Mouse (Mus musculus) forebrain, embryonic 15.5 days (tissue): ENCODE measurements around the gene Galnt10. TPM values are rescaled to one million over a fixed set of nuclear protein-coding genes. Genes with fewer than 3 reads are reported as not detected.

ENCODE experiments used
- ATAC-seq: fragments of 200-750 bp; cut with Nextera tagmentation; replicated peaks from 2 replicates; pipeline ENCODE4 v1.8.0; 2017; ENCODE audit warnings: mild to moderate bottlenecking, moderate TSS enrichment, moderate library complexity
- H3K27ac ChIP-seq: fragments of 300-500 bp; sonication (generic); replicated peaks from 2 replicates; pipeline ENCODE4 v1.5.1; 2015; ENCODE audit warnings: mild to moderate bottlenecking, inconsistent platforms
- H3K27me3 ChIP-seq: fragments of 300-500 bp; sonication (generic); 2 replicates; pipeline ENCODE4 v1.6.1; 2015; ENCODE audit warnings: inconsistent platforms
- H3K36me3 ChIP-seq: fragments of 300-500 bp; sonication (generic); 2 replicates; pipeline ENCODE4 v1.6.1; 2015; ENCODE audit warnings: mild to moderate bottlenecking, inconsistent platforms
- H3K4me1 ChIP-seq: fragments of 300-500 bp; sonication (generic); 2 replicates; pipeline ENCODE4 v1.6.1; 2015; ENCODE audit warnings: inconsistent platforms
- H3K4me2 ChIP-seq: fragments of 300-500 bp; sonication (generic); replicated peaks from 2 replicates; pipeline ENCODE4 v1.6.1; 2015; ENCODE audit warnings: mild to moderate bottlenecking, inconsistent platforms
- H3K4me3 ChIP-seq: fragments of 300-500 bp; sonication (generic); 2 replicates; pipeline ENCODE4 v1.5.1; 2015; ENCODE audit warnings: mild to moderate bottlenecking, inconsistent platforms
- H3K9ac ChIP-seq: fragments of 300-500 bp; sonication (generic); replicated peaks from 2 replicates; pipeline ENCODE4 v1.6.1; 2015; ENCODE audit warnings: mild to moderate bottlenecking, inconsistent platforms
- H3K9me3 ChIP-seq: fragments of 300-500 bp; sonication (generic); 2 replicates; pipeline ENCODE4 v1.6.1; 2016; ENCODE audit warnings: inconsistent platforms
- WGBS: fragments of 180-500 bp; shearing (Covaris S2); methylation state at CpG from one replicate; pipeline ENCODE4 v1.1.7; 2015; ENCODE audit warnings: mixed read lengths; 5-methylcytosine and 5-hydroxymethylcytosine counted together
- polyA plus RNA-seq: library from polyadenylated mRNA; unstranded; fragments of >200 nt; fragmentation: Nextera tagmentation; extraction: Ambion mirVana; gene quantifications from 2 replicates; pipeline ENCODE4 v1.2.1, GENCODE M21; 2015

Gene Galnt10
- polyA plus RNA-seq: 14.3 and 15.3 TPM in 2 replicates

DNA sequence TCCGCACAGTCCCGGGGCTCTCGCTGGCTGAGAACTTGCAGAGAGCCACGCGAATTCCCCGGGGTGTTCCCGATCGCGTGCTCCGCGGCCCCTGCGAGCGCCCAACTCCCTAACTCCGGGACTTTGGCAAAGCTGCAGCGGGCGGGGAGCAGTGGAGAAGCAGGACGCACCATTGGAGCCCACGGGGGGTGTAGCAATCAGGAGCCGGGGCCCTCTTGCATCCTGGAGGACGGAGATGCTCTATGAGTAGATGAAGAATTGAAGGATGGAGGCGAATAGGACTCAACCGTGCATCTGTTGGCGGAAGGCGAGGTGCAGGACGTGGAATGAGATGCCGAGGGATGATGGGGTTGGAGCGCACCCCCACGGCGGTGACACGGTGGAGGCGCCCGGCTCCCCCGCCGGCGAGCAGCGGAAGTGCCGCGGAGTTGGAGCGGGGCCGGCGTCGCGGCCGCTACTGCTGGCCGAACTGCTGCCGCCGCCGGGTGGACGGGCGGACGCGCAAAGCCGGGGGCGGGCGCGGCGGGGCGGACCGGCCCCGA is at the start of gene Galnt10:
Gene Galnt10 (plus strand): TSS at position 425 of the 542 bp plus-strand sequence.
- H3K9me3 ChIP-seq: no peaks in the 10 kb centered on the region
- ATAC-seq: peak; percentile 91

DNA sequence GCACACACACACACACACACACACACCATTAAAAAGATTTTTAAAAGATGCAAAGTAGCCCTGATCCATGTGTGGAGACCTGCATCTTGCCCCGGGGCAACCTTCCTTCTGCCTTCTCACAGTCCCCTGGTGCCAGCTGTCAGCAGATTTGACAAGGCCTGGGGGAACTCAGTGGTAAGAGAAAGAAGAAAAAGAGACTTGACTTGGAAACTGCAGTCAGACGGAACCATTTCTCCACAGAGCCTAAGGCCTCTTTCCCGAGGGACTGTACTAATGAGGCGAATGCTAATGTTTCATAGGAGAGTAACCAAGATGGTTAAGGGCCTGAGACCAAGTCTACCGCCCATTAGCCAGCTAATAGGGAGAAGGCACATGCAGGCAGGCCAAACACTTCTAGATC is 49.3 kb upstream of the Galnt10 start:
- no peak overlapping the region for H3K27ac ChIP-seq
- WGBS: 71% methylated on average over 5 of the region's 5 CpGs

More for the DNA sequence above, at the start of gene Galnt10:
- no peaks in the 10 kb centered on the region for H3K36me3 ChIP-seq
- peak within 1 kb of the TSS; percentile 82 for H3K4me3 ChIP-seq
- peak within 1 kb of the TSS; percentile 83 for H3K27ac ChIP-seq
- peaks cover 30% of the 10 kb centered on the region for H3K4me1 ChIP-seq
- H3K4me2 ChIP-seq: peak within 1 kb of the TSS; percentile 84
- no peaks in the 10 kb centered on the region for H3K27me3 ChIP-seq
- WGBS: under 1% methylated on average over 56 of the region's 60 CpGs
- peak within 1 kb of the TSS; percentile 72 for H3K9ac ChIP-seq

DNA sequence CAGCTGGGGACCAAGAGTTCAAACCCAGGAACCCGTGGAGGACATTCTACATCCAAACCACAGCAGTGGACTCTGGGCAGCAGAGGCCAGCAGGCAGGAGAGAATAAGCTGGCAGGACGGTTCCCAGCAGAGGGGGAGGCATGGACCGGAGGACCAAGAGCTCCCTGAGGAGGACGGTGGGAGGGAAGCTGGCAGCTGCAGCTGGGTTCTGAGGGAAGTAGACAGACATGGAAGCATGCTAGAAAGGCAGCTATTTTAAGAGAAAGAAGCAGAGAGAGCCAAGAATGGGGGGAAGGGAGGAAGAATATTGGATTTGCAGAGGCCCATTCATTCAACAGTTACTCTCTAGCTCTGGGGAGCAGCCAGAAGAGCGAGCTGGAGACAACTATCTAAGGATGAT is 47.1 kb upstream of the Galnt10 start:
- H3K36me3 ChIP-seq: no peaks in the 10 kb centered on the region
- H3K27me3 ChIP-seq: no peaks in the 10 kb centered on the region
- no peak overlapping the region for H3K9ac ChIP-seq
- H3K4me3 ChIP-seq: no peak overlapping the region
- ATAC-seq: no peak; the same call in 1 of the 2 replicates
- 46% methylated on average over 5 of the region's 5 CpGs for WGBS
- no peak overlapping the region for H3K4me2 ChIP-seq
- no peaks in the 10 kb centered on the region for H3K9me3 ChIP-seq
- H3K4me1 ChIP-seq: peaks cover 40% of the 10 kb centered on the region
- H3K27ac ChIP-seq: peak overlapping the region; percentile 64

More for the DNA sequence above, 49.3 kb upstream of the Galnt10 start:
- peaks cover 29% of the 10 kb centered on the region for H3K4me1 ChIP-seq
- H3K9me3 ChIP-seq: no peaks in the 10 kb centered on the region
- peaks cover 3% of the 10 kb centered on the region; the same call in 1 of the 2 replicates for H3K27me3 ChIP-seq
- no peaks in the 10 kb centered on the region for H3K36me3 ChIP-seq
- no peak overlapping the region for H3K4me3 ChIP-seq
- no peak for ATAC-seq
- H3K4me2 ChIP-seq: no peak overlapping the region
- no peak overlapping the region for H3K9ac ChIP-seq

DNA sequence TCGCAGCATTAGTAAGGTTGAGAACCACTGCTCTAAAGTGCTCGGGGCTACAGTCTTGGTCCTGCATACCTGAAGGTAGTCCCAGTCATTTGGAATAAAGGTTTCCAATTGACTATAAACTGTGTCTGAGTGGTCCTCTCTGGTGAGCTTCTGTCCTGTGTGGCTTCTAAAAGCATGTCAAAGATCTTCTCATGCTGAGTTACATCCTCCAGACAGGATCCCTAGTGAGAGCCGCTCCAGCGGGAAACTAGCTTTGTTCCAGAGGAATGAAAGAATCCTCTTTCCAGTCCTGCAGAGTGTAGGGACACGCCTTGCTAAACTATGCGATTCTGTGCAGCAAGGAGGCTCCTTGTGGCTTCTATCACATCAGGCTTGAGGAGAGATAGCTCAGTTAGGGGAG is 45.9 kb upstream of the Galnt10 start:
- Histone ChIP-seq H3K9ac (no peak overlapping the region), H3K36me3 (no peaks in the 10 kb centered on the region), H3K4me1 (peaks cover 40% of the 10 kb centered on the region), H3K27me3 (no peaks in the 10 kb centered on the region), H3K9me3 (no peaks in the 10 kb centered on the region), H3K4me2 (no peak overlapping the region), H3K4me3 (no peak overlapping the region), H3K27ac (no peak overlapping the region)
- no peak for ATAC-seq
- WGBS: 57% methylated on average over 6 of the region's 6 CpGs

DNA sequence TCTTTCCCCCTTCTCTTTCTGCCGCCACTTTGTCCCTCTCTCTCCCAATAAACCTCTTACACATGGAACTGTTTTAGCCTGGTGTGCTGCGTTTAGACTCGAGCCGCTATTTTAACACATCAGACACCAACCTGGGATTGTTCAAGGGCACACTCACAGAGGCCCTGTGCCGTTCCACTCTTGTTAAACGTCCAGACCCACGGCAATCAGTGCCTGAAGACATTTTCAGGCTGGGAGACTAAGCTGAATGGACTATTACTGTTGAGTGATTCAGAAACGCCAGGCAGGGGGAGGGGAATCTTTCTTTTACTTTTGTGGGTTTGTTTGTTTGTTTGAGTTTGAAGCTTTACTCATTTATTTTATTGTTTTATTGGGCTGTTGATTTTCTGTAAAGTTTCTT is 45.1 kb upstream of the Galnt10 start:
- Histone ChIP-seq H3K9ac (no peak overlapping the region), H3K4me1 (peaks cover 44% of the 10 kb centered on the region), H3K9me3 (no peaks in the 10 kb centered on the region), H3K36me3 (no peaks in the 10 kb centered on the region), H3K27ac (peak overlapping the region; percentile 55), H3K4me2 (0 out of 2 replicates have a peak overlapping the region, but pooled peaks have one; percentile 7), H3K27me3 (no peaks in the 10 kb centered on the region), H3K4me3 (no peak overlapping the region)
- WGBS: 10% methylated on average over 8 of the region's 8 CpGs
- no peak for ATAC-seq

DNA sequence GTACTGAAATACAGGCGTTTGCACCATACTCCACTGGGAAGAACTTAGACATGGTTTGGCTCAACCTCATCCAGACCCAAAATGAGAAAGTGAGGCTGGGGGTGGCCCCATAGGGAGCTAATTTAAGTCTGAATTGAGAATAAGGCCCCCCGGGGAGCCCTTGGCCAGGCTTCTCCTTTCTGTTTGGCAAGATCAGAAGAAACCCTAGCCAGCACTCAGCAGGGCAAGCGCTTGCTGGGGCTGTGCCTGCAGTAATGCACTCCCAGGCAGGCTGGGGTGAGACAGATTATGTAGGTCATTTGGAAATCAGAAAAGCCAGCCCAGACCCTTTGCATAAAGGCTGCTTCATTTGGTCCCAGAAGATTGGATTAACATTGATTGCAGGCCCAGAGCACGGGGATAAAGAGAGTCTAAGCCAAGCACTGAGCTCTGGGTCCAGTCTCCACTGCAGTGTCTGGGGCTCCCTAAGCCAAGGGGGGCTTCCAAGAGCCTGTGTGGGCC is 44.6 kb upstream of the Galnt10 start:
- Histone ChIP-seq H3K27ac (peak overlapping the region; percentile 31; the same call in 1 of the 2 replicates), H3K4me2 (no peak overlapping the region), H3K9ac (no peak overlapping the region), H3K36me3 (no peaks in the 10 kb centered on the region), H3K4me3 (no peak overlapping the region), H3K27me3 (no peaks in the 10 kb centered on the region), H3K4me1 (peaks cover 50% of the 10 kb centered on the region), H3K9me3 (no peaks in the 10 kb centered on the region)
- ATAC-seq: peak; percentile 82
- WGBS: 5% methylated on average over 4 of the region's 4 CpGs

DNA sequence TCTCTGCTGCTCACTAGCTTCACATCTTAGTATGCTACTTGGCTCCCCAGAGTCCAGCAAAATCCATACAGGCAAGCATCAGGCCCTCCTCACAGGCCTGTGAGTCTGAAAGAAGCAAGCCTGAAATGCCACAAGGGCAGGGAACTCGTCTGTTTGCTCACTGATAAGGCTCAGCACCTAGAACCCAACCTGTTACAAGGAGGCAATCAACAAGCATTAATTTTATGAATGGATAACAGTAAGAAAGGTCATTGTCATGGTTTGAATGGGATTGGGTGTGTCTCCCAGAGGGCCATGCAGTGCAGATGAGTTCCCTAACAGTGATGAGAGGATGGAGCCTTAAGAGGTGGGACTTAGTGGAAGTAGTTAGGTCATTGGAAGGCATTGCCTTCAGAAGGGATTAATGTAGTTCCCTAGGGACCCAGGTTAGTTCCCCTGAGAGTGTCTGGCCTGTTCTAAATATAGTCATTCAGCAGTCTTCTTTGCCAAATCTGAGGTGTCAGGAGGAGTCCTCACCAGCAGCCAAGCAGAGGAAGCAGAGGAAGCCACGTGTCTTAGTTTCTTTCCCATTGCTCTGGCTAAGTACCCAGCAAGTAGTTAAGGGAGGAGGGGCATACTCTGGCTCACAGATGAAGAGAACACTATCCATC is 43.3 kb upstream of the Galnt10 start:
- H3K27ac ChIP-seq: no peak overlapping the region
- H3K36me3 ChIP-seq: no peaks in the 10 kb centered on the region
- peaks cover 54% of the 10 kb centered on the region for H3K4me1 ChIP-seq
- 69% methylated on average over 2 of the region's 2 CpGs for WGBS
- H3K9me3 ChIP-seq: no peaks in the 10 kb centered on the region
- H3K4me2 ChIP-seq: no peak overlapping the region
- no peaks in the 10 kb centered on the region for H3K27me3 ChIP-seq
- no peak overlapping the region for H3K4me3 ChIP-seq
- ATAC-seq: no peak
- no peak overlapping the region for H3K9ac ChIP-seq

DNA sequence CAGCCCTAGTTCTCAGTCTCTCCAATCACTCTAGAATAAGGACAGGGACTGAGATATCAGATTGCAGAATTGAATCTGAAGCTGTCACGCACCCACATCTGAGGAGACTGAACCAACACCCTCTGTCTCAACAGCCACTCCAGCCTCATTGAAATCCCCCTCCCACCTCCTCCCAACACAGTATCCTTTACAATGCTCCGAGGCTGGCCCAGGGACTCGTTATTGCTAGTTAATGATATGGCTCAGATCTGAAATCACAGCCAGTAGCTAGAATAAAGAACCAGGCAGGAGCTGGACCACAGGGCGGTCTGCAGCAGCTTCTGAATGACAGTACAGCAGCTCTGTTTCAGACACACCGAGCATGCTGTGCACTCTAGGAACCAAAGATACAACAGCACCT is 40.2 kb upstream of the Galnt10 start:
- Histone ChIP-seq H3K4me2 (no peak overlapping the region), H3K9me3 (no peaks in the 10 kb centered on the region), H3K4me1 (peaks cover 33% of the 10 kb centered on the region), H3K9ac (no peak overlapping the region), H3K27me3 (no peaks in the 10 kb centered on the region), H3K27ac (no peak overlapping the region; the same call in 1 of the 2 replicates), H3K36me3 (no peaks in the 10 kb centered on the region), H3K4me3 (no peak overlapping the region)
- peak; percentile 44; the same call in 1 of the 2 replicates for ATAC-seq
- WGBS: 11% methylated on average over 5 of the region's 5 CpGs

DNA sequence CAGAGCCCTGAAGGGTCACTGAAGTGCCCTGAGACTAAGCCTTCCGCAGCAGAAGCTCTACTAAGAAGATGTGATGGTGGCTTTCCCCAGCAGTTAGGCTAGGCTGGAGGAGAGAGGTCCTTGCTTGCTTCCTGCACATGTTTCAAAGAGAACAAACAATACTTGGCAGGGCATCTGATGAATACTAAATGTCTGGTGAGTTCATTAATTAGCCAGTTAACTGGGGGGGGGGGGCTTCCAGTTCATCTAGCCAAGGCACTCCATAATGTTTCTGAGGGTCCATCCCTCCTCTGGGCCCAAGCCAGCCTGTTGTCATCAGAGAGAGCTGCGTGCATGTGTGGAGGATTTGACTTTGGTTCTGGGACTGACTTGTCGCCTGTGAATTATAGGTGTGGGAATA is 39.6 kb upstream of the Galnt10 start:
- H3K27ac ChIP-seq: no peak overlapping the region; the same call in 1 of the 2 replicates
- H3K4me2 ChIP-seq: no peak overlapping the region
- no peaks in the 10 kb centered on the region for H3K9me3 ChIP-seq
- H3K36me3 ChIP-seq: no peaks in the 10 kb centered on the region
- H3K9ac ChIP-seq: no peak overlapping the region
- no peak overlapping the region for H3K4me3 ChIP-seq
- peaks cover 27% of the 10 kb centered on the region for H3K4me1 ChIP-seq
- WGBS: 53% methylated on average over 3 of the region's 3 CpGs
- ATAC-seq: no peak
- H3K27me3 ChIP-seq: no peaks in the 10 kb centered on the region

DNA sequence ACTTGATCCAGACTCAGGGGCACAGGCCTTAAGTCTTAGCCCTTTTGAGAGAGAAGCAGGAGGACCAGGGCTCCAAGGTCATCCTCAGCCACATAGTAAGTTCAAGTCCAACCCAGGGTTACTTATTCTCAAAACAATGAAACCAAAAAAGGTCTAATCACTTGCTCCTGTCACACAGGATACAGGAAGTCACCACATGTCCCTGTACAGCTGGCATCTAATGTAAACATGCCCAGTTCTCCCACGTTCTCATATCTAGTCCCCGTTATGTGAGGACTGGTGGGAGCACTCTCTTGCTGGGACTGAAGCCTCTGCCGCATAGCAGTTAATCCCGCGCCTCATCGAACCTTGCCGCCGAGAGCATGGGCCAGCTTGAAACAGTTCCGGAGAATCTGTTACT is 30.7 kb upstream of the Galnt10 start:
- H3K9ac ChIP-seq: no peak overlapping the region
- peaks cover 9% of the 10 kb centered on the region; the same call in 1 of the 2 replicates for H3K4me1 ChIP-seq
- 80% methylated on average over 9 of the region's 9 CpGs for WGBS

DNA sequence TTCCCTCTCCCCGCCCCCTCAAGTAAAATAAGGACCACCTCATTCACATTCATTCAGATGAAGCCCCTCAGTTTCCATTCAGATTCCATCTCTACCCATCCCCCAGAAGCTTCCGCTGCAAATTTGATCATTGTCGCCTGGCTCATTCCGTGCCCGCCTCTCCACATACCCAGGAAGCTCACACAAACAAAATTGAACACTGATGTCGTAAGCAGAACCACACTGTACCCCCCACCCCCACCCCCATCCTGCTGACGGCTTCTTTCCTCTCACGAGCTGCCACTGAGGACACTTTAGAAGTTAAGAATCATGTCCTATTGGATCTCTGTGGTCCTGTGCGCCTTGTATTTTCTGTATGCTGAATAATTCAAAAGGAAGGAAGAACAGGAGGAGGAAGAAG is 30.0 kb upstream of the Galnt10 start:
- no peaks in the 10 kb centered on the region for H3K36me3 ChIP-seq
- H3K27me3 ChIP-seq: no peaks in the 10 kb centered on the region
- 64% methylated on average over 9 of the region's 9 CpGs for WGBS
- ATAC-seq: no peak
- no peak overlapping the region for H3K9ac ChIP-seq
- H3K4me2 ChIP-seq: no peak overlapping the region
- no peak overlapping the region for H3K4me3 ChIP-seq
- no peaks in the 10 kb centered on the region for H3K9me3 ChIP-seq
- H3K27ac ChIP-seq: no peak overlapping the region
- peaks cover 9% of the 10 kb centered on the region; the same call in 1 of the 2 replicates for H3K4me1 ChIP-seq

More for the DNA sequence above, 30.7 kb upstream of the Galnt10 start:
- ATAC-seq: no peak
- no peaks in the 10 kb centered on the region for H3K9me3 ChIP-seq
- H3K4me2 ChIP-seq: no peak overlapping the region
- no peak overlapping the region for H3K27ac ChIP-seq
- H3K36me3 ChIP-seq: no peaks in the 10 kb centered on the region
- no peaks in the 10 kb centered on the region for H3K27me3 ChIP-seq
- no peak overlapping the region for H3K4me3 ChIP-seq

DNA sequence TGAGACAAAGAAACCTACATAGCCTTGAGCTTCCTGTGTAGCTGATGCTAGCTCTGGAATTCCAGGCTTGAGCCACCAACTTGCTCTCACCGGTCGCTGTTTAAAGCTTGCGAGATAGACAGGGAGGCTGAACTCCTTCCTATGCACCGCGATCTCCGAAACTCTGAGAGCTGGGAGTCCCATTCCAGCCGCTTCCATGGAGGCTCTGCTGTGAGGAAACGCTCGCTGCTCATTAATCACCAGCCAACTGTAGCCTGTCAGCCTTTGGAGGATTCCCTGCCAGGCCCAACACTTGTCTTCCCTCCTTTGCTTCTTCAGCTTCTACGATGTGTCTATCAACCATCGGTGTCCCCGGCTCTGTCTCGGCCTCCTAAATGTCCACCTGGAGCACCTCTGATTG is 29.4 kb upstream of the Galnt10 start:
- H3K4me1 ChIP-seq: peaks cover 9% of the 10 kb centered on the region; the same call in 1 of the 2 replicates
- no peak overlapping the region for H3K9ac ChIP-seq
- ATAC-seq: no peak
- H3K27ac ChIP-seq: no peak overlapping the region
- WGBS: 71% methylated on average over 13 of the region's 13 CpGs
- no peak overlapping the region for H3K4me3 ChIP-seq
- no peaks in the 10 kb centered on the region for H3K36me3 ChIP-seq
- no peaks in the 10 kb centered on the region for H3K9me3 ChIP-seq
- no peaks in the 10 kb centered on the region for H3K27me3 ChIP-seq
- H3K4me2 ChIP-seq: no peak overlapping the region
